Mouse (Mus musculus): Measurements from ENCODE around the gene Olfr1513.

The Olfr1513 gene

DNA sequence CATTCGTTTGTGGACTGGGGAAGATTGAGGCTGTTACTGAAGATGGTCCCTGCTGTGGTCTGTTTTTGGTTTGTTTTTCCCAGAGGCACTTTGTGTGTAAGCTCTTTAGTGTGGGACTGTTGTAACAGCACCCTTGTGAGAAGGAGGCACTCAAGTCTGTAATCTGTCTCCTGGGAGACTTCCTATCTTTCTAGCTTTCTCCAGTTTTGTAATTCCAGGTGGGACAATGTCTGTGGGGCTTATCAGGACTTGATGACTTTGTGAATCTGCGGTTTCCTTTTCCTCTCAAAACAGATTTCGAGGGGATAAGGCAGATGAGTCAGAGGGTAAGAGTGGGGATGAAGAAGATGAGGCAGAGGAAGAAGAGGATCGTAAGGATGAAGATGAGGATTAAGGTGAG lies at the start of gene Olfr1513:
Gene Olfr1513 (minus strand): TSS at position 101 of the 400 bp plus-strand sequence.
- no peak for DNase-seq (ENCODE audit: low read depth)

DNA sequence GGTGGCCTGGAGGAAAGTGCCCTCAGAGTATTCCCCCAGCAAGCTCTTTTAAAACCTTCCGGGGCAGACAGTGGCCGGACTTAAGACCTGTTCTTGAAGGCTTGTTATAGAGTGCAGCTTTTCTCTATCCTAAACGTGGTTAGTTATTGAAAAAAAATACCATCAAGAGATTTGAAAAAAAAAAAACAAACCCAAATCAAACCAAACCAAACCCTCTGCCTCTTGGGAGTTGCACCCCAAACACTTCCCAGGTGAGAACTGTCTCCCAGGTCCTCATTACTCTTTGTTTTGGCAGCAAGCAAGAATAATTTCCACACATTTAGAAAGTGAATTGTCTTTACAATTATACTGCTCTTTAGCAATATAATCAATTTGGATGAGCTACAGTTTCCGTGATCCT lies 41.1 kb upstream of the Olfr1513 start, which contains the start of gene Olfr1511:
Gene Olfr1511 (minus strand): TSS at position 101 of the 400 bp plus-strand sequence.
- no peak for DNase-seq (ENCODE audit: low read depth)

DNA sequence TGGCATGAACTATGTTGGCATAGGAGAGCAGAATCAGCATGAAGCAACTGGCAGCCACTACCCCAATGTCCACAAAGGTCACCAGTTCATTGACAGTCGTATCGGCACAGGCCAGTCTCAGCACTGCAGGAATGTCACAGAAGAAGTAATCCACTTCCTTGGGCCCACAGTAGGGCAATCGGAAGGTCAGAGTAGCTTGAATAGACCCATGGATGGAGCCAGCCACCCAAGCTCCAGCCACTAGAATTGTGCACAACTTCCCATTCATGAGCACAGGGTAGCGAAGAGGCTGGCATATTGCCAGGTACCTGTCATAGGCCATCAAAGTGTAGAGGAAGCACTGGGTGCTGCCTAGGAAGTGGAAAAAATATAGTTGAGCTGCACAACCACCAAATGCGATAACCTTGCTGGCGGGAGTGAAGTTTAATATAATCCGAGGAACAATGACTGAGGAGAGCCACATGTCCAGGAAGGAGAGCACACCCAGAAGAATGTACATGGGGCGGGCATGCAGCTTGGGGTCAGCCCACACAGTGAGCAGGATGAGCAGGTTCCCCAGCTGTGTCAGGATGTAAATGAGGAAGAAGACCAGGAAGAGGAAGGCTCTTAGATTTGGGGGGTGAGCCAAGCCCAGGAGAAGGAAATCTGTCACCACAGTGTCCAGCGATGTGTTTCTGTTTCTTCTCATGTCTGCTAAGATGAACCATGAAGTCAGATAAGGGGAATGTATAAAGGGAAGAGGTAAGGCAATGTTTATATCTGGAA lies 34.1 kb upstream of the Olfr1513 start:
- peak; percentile 30 for DNase-seq (ENCODE audit: low read depth)

DNA sequence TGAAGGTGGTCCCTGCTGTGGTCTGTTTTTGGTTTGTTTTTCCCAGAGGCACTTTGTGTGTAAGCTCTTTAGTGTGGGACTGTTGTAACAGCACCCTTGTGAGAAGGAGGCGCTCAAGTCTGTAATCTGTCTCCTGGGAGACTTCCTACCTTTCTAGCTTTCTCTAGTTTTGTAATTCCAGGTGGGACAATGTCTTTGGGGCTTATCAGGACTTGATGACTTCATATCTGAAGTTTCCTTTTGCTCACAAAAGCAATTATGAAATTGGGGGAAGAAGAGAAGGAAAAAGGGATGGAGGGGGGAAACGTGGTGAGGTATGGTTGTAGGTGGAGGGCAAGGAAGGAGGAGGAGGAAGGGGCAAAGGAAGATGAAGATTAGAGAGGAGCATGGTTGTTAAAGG lies 22.9 kb upstream of the Olfr1513 start, which contains the start of gene Olfr1512:
Gene Olfr1512 (minus strand): TSS at position 101 of the 400 bp plus-strand sequence.
- no peak for DNase-seq (ENCODE audit: low read depth)

DNA sequence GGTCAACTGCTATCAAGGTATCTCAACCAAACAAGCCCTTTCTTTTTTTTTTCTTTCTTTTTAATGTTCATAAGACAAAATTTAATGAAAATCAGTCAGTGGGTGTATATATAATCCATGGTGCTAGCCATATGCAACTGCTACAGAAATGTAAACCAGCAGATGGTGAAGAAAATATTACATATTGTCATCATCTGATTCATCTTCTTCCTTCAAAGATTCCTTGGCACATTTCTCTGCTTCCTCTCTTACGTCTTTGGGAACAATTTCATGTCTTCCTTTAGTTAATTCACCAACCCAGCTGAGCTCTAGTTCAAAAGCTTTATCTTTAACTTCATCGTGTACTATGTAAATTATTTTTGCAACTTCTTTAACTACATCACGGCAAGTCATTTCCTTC lies 12.5 kb upstream of the Olfr1513 start:
- DNase-seq (ENCODE audit: low read depth), result no peak

DNA sequence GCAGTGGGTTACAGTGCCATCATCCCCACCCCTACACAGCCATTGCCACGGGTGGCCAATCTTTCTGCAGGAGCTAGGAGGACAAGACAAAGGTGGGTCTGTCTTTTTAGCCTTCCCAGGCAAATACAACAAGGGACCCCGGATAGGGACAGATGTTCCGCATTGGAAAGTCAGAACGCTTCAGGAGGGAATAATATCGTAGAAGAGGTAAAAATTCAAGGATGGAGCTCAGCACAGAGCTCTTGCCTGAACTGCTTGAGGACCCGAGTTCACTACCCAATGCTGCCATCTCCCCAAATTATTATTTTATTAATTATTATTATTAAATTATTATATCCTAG lies 16.7 kb downstream of the Olfr1513 start:
- DNase-seq (ENCODE audit: low read depth), result no peak

DNA sequence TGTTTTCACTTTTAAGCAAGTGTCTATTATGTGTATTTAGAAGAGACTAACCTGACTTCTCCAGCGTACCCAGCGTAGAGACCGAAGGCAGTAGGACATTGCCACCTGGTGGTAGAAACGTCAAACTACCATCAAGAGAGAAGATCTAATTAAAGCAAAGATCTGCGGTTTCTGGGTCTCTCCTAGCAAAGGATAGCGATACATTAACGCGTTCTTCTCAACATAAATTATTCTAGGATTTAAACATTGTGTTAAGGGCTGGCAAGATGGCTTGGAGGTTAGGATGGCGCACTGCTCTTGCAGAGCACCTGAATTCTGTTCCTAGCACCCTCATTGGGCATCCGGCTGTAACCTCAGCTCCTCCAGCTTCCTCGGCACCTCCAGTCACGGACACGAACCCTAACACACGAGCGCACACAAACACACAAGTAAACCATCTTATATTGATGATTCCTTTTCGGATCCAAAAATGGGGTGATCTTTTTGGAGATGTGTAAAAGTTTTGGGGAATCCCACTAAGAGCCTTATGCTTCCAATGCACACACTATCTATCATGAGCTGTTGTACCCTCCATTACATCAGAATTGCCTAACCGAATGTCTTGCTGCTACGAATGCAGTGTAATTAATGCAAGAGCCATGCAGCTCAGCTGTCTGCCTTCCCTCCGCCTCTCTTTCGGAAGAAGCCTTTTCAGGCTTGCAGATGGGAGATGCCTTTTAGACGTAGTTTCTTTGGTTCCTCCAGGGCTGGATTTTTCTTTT lies 17.3 kb downstream of the Olfr1513 start:
- peak; percentile 88 for DNase-seq (ENCODE audit: low read depth)

DNA sequence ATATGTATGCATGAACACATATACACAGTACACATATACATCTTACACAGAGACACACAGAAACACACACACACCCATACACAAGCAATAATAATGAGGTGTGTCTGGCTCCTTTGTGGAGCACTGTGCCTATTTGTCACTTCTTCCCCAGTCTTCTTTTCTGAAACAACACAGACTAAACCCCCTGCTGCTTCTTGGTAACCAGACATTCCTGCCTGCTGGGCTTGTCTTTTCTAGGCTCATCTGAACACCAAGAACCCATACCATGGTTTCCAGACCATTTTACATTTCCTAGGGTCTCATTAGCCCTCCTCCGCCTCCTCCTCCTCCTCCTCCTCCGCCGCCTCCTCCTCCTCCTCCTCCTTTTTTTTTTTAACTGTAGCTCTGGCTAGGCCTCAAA lies 24.0 kb downstream of the Olfr1513 start:
- DNase-seq (ENCODE audit: low read depth), result no peak

DNA sequence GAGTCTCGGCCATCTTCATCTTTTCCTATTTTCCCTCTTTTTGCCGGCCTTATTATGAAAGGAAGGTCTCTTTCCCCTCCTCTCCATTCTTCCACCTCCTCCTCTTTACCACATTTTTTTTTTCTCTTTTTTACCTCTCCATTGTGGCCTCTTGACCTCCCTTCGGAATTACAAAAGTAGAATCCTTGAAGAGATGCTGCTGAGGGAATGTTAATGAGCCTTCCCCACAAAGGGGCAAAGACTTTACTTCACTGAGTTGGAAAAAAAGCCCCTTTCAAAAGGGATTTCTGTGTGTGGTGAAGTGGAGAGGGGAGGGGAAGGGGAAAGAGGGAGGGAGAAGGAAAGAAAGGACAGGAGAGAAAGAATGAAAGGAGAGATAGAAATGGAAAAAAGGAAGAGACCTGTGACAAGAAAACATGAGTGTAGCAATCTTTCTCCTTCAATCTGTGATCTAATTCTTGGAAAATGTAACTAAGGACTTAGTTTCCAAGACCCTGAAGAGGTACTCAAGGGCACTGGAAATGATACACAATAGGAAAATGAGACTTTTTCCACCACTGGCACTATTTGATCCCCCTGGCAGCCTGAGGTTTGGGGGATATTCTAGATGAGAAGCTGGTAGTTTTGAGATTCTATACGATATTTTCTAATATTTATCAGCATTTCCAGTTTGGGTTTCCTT lies 25.0 kb downstream of the Olfr1513 start:
- no peak for DNase-seq (ENCODE audit: low read depth)

DNA sequence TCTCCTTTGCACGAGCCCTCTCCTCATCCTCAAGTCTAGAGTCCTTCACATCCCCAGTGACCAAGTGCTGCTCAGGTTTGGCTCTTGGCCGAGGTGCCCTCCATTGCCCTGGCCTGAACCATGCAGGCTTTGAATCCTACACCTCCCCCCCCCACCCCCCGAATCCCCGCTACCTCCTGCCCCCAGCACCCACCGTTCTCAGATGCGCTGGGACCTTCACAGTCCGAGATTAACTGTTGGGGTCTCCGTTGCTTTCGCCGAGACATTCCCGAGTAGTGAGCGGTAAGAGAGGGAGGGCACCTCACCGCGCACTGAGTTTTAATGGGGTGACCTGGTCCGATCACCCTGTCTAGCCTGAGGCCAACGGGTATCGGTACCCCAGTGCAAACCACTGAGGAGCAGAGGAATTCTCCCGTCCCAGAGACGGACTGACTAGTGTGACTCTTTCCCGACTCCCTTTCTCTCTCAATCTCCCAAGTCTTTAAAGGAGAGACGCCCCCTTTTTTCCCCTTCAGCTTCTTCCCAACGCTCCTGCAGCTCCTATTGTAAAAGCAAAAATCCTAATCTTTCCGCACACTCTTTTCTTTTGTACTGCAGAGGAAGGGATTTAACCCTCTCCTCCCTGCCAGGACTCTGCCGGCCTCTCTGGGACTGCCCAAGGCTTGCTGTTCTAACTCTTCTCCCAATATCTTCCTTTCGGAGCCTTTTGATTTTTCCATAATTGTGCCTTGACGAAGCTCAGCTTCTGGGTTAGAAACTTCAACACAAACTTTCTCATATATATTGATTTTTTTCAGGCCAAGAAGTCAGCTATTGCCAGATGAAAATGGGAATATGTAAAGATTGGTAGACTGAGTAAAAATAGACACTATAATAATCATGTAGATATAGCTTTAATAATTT lies 28.0 kb downstream of the Olfr1513 start, which contains the start of gene Sall2:
Gene Sall2 (minus strand): TSS at position 853 of the 903 bp plus-strand sequence.
- no peak for DNase-seq (ENCODE audit: low read depth)

DNA sequence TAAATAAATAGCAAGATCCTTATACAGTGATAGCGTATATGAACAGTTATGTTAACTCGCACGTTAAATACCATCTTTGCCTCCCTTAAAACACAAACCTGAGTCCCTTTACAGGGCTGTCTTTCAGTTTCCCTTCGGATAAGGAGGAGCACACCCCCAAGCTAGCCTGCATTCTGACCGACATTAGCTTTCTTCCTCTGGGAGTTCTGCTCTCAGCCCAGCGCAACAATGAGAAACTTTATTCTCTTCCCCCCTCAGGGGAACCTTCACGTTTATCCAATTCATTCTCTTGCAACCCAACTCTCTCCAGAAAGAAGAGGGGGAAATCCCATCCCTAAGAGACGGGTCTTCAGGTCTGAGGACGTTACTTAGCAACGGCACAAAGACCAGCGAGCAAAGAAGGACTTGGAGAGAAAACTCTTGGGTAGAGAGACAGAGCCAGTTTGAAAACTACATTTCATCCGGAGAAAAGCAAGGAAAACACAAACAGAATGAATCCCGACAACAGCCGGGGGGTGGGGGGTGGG lies 28.8 kb downstream of the Olfr1513 start:
- no peak for DNase-seq (ENCODE audit: low read depth)

DNA sequence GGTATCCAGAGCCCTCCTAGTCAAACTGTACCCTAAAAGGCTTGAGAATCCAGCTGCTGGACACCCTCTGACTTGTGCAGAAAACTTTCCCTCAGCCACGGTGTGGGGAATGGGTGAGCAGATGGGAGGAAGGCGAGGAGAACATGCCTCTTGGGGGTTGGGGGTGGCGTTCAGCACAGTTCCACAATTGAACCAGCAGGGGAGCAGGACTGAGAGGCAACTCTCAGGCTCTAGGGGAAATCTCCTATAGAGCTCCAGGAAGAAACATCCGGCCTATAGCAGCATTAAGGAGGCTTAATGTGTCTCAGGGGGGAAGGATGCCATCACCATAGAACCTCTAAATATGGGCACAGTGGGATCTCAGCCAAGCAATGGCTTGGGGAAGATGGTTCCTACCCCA lies 30.3 kb downstream of the Olfr1513 start:
- no peak for DNase-seq (ENCODE audit: low read depth)

DNA sequence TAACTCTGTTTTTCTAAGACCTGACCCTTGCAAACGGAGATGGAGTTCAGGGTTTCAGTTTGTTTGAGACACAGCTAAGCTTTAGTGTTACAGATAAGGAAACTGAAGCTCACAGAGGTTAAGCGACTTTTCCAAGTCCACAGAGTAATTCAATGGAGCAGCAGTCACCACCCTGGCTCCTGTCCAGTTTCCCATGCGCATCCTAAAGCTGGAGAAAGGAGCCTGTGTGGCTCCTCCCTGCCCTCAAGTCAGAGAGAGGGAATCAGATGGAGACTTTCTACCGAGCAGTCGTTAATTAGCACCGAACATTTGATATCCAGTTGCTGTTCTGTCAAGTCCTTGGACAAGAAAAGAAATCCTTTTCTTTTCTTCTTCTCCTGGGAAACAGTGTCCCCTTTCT lies 36.8 kb downstream of the Olfr1513 start:
- no peak for DNase-seq (ENCODE audit: low read depth)

DNA sequence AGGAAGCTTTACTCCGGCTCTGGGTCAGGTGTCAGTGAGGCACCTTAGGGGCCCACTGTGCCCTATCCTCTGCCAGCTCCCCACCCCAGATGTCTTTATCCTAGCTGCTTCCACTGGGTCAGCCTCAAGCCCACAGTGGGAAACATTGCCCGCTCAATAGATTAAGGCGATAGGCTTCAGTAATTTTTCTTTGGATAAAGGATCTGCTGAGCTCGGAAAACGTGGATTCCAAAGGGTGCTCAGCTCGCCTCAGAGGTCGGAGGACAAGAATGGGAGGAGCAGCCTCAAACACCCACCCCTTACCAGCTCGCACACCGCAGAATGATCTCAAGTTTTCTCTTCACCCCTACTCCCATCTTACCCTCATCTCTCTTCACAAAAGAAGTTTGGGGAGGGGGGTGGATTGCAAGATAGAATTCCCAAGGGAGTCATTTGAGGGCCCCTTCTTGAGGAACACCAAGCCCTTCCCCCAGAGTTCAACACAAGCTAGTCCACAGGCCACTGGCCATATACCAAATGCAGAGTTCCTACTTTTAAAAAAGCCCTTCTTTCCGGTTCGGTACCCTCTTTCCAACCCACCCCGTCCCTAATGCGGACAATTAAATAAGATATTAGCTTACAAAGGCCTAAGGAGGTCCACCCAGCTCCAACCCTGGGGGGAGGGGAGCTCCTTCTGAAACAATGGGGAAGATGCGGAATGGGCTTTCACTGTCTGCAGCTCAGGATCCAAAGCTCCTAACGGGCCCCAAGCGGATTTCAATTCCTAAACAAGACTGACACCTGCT lies 39.6 kb downstream of the Olfr1513 start:
- peak; percentile 42 for DNase-seq (ENCODE audit: low read depth)

DNA sequence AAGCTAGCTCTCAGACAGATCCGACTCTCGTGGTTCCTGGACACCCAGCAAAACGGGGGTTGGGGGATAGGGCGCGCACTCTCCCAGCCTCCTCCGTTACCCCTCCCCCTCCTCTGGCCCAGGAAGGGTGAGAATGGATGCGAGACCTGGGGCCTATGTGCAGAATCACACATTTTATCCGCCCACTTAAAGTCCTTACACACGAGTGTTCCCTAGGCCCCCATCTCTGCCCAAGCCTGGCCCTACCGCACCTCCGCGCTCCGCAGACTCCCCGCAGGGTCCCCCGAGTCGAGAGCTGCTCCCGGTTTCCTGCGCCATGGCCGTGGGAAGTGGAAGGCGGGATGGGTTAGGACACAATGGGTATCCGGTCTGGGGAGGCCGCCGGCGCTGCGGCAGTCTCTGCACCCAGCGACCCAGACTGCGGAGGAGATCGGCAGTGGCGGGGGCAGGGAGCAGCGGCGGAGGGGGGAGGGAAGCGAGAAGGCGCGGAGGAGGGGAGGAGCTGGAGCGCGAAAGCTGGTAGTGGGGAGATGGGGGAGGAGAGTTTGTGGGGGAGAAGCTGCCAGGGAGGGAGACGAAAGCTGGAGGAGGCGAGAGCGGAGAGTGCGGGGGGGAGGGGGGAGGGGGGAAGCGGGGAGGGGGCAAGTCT lies 40.3 kb downstream of the Olfr1513 start:
- peak; percentile 70 for DNase-seq (ENCODE audit: low read depth)

DNA sequence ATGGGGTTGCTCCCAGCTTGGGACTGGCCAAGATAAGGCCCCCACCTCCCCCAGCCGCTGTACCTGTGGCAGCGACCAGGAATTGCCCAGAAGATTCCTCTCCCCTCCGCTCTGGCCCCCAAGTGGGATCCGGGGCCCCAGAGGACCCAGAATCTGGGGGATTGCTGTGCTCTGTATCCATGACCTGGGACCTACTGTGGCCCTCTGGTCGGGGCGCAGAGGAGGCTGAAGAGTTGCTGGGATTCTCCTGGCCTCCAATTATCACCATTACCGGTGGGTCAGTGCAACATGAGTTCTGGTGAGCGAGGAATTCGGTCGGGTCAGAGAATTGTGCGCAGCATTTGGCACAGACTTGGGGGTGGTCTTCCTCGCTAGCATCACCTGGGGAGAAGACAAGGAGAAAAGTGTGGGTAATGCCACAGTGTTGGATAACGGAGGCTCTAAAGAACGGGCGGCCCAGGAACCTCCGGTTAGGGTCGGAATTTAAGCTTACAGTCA lies 40.9 kb downstream of the Olfr1513 start:
- DNase-seq (ENCODE audit: low read depth), result no peak

DNA sequence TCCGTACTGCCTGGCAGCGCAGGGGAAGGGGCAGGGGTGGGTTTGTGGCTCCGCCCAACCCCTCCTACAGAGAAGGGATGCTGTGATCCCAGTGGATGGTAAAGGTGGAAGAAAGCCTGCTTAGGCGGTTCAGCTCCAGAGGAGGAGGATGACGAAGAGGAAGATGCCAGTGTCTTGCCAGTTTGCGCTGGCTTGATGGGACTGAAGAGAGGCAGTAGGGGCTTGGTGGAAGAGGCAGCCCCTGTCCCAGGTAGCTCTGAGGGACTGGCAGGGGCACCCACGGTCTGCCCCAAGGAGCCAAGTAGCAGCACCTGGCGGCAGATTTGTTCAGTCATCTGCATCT lies 41.4 kb downstream of the Olfr1513 start:
- no peak for DNase-seq (ENCODE audit: low read depth)

DNA sequence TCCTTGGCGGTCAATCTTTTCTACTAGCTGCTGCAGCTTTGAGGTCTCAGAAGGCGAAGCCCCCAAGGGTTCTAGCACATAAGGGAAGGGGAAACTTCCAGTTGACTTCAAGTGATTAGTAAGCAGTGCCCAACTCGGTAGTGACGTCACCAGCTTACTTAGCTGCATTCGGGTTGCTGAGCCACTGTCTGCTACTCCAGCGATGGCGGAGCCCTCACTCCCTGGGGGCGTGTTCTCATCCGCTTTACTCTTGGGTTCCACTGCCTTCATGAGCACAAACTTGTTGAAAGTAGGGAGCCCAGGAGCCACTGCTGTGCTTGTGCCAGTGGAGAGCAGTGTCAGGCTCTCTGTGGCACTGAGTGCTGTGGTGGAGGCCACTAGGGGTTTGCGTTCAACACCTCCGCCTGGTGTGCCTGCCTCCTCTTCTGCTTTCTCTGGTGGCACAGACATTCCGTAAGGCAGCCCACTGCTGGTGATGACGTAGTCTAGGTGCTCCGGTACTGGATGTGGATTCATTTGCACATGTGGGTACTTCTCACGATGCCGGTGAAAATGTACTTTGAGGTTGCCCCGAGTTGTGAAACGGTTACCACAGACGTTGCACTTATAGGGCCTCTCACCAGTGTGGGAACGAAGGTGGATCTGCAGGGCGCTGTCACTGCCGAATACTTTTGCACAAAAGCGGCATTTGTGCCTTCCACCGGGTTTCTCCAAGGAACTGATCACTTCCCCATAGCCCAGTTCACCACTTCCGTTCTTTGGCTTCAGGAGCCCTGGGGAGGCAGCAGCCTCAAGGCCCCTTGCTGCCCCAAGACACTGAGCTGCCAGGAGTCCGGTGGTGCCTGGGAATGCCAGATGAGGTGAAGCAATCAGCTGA lies 42.0 kb downstream of the Olfr1513 start:
- DNase-seq (ENCODE audit: low read depth), result no peak

DNA sequence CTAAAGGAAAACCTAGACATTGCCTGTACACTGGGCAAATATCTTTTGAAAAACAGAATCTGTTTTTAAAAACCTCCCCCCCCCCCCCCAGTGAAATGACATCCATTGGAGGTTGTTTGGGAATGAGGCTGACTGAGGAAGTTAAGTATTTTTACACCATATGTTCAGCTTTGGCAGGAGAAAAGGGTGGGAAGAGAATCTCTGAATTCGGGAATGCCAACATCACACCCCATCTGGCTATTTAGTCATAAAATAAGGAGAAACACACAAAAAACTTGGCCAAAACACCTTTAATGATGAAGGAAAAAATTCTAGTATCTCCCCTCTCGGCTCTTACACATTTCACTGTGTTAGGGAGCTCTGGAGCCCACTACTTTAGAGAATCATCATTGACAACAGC lies 45.3 kb downstream of the Olfr1513 start:
- DNase-seq (ENCODE audit: low read depth), result no peak

All from naive thymus-derived CD4-positive, alpha-beta T cell, adult 2 months (primary cell).